Mouse (Mus musculus): ENCODE results near the gene Sept4.

DNA sequence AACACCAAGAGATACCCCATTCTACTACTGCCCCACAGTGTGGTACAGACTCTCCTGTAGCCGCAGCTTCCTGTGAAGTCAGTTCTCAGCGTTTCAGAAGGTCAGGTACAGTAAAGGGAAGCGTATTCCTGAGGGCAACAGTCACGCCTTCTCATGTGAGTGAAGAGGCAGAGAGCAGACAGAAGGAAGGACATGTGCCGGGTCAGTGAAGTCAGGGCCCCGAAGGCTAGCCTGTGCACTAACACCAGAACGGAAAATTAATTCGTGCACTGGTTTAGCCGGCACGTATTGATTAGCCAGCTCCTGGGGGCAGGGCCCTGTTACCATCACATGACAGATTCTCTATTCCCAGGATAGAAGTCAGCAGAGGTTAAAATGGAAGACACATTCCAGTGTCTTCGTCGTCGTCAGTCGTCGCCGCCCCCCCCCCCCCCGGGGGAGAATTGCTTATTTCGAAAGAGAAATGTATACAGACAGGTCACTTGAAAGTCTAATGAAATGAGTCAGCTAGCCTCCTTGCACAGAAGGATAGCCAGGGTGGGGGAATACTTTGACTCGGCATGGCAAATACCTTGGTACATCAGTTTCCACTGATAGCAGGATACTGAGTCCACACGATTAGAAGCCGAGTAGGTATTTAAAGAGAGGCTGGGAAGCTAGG is 5.9 kb downstream of the Sept4 start:
- no peak for TF ChIP-seq CHD2 (IDR thresholded peaks at IDR 0.05; ENCODE audit: low read depth, low read length)
- TF ChIP-seq ZC3H11A (IDR thresholded peaks at IDR 0.05; ENCODE audit: borderline replicate concordance, low read depth, low read length), result no peak
- no peak for TF ChIP-seq ZNF384 (IDR thresholded peaks at IDR 0.05; ENCODE audit: low read depth, low read length)
